Mouse (Mus musculus): ENCODE data around the gene Manba.

The Manba gene

DNA sequence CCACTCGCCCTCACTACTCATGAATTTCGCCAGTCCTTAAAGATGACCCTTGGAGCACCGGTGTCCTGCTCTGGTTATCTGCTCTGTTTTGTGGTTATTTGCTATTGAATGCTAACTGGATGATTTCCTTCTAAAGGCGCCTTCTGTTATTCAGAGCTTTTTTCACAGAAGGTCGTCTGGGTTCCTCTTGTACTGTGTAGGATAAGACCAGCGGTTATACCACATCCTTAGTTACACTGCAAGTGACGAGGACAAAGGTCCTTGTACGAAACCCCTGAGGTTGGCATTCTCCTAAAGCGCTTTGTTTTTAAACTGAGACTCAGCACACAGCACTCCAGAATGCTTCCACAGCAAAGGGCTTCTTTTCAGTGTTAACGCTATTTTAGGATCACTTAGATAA, 117.3 kb downstream of the Manba start:
- in situ Hi-C loops (cut with MboI; ENCODE audit: low pct_unique_long_range_greater_than_20kb in 1 of 2, low sequenced_read_pairs in 2 of 2, unreplicated experiment in 1 of 2) = no loop called here

DNA sequence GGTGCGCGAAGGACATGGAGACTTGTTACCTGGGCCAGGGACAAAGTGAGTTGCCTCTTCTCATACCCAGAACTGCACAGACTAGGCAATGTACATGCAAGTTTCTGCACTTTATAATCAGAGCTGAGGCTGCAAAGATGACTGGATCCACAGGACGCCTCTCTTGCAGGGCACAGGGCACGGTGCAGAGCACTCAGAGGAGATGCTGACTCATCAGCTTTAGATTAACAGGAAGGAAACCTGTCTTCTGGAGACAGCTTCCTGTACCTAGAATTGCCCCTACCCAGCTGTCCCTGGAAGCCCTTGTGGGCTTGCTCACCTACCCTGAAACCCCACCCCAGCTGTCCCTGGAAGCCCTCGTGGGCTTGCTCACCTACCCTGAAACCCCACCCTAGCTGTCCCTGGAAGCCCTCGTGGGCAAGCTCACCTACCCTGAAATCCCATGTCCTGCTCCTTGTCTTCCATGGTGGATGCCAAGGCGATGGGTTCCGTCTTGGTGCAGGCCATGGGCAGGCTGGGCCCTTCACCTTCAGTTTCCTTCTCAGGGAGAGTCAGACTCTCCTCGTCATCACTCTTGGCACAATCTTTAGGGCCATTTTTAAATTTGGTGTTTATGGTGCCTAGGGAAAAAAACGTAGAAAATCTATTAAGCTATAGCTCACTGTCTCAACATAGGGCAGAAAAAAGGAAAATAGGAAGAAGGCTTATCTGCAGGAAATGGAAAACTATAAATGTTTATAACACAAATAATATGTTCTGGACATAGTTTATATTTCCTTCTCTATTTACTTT, 119.4 kb downstream of the Manba start:
- in situ Hi-C loops (cut with MboI; ENCODE audit: low pct_unique_long_range_greater_than_20kb in 1 of 2, low sequenced_read_pairs in 2 of 2, unreplicated experiment in 1 of 2) = no loop called here

DNA sequence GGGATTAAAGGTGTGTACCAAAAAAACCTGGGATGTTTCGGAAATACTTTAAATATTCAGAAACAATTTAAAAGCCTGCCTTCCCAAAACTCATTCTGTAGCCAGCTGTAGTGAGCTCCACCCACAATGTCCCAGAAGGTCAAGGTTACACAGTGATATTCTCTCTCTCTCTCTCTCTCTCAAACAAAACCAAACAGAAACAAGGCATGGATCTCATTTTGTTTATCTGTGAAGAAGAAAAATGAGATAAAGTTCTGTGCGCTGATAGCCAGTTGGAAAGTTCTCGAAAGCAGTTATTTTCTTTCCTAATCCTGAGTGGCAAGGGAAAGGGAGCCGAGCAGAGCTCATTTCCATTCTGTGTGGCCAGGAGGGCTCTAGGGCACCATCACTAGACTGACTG, 120.1 kb downstream of the Manba start:
- in situ Hi-C loops (cut with MboI; ENCODE audit: low pct_unique_long_range_greater_than_20kb in 1 of 2, low sequenced_read_pairs in 2 of 2, unreplicated experiment in 1 of 2) = no loop called here

DNA sequence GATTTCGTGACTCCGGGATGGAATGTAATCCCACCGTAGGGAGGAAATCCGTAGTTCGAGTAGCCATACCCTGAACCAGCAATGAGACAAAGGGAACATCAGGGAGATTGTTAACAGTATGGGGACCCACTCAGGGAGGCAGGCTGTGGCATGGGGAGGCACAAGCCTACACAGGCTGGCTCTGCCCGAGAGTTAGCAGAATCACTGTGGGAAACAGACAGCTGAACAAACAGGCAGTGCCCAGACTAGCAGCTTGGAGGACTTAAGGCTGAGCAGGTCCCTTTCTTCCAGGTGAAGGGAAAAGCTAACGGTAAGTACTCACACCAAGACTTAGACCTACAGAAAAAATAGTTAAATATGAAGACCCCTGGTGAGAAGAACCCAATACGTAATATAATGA, 121.2 kb downstream of the Manba start:
- in situ Hi-C loops (cut with MboI; ENCODE audit: low pct_unique_long_range_greater_than_20kb in 1 of 2, low sequenced_read_pairs in 2 of 2, unreplicated experiment in 1 of 2) = no loop called here

DNA sequence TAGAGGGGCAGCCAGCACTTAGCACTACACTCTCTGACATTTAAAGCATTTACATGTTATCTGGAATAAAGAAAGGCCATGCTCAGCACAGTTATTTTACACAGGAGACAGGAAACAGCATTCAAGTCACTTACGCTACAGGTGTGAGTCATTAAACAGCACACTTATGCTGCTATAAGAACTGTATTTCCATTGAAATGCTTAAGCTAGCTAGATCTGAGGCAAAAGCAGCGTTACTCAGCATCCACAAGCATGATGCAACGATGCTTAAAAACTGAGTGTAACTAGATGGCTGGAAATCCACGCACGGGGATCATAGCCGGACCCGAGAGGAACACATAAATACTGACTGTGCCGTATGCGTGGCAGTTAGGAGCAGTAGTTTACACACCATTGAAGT, 121.6 kb downstream of the Manba start:
- in situ Hi-C loops (cut with MboI; ENCODE audit: low pct_unique_long_range_greater_than_20kb in 1 of 2, low sequenced_read_pairs in 2 of 2, unreplicated experiment in 1 of 2) = no loop called here

DNA sequence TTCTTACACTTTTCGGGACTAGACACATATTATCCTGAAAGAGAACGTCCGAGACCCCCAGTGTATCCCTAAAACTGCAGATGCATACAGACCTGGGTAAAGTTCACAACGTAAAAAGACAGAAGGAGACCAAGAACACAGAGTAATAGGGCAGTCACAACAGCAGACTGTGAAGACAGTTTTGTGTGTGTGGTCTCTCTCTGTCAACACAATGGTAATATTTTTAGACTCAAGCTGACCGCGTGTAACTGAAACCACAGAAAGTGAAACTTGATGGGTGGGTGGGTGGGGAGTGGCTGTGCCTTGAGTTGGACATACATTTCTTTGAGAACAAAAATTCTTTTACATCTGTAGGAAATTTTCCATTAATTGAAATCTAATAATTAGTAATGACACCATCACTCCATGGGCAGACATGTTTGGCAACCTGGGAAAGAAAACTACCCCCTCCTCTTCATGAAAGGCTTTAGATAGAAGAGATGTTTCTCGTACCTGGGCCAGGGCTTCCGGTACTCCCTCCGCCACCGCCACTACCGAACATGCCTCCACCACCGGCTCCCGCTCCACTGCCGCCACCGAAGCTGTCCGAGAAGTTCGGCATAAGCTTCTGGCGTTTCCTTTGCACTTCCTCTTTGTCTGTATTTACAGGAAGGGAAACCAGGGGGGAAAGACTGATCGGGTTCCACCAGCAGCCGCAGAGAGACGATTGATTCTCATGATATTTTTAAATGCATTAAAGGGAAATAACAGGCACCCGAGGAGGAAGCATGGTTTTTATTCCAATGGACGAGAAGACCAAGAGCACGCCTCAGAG, 122.5 kb downstream of the Manba start:
- in situ Hi-C loops (cut with MboI; ENCODE audit: low pct_unique_long_range_greater_than_20kb in 1 of 2, low sequenced_read_pairs in 2 of 2, unreplicated experiment in 1 of 2) = no loop called here

DNA sequence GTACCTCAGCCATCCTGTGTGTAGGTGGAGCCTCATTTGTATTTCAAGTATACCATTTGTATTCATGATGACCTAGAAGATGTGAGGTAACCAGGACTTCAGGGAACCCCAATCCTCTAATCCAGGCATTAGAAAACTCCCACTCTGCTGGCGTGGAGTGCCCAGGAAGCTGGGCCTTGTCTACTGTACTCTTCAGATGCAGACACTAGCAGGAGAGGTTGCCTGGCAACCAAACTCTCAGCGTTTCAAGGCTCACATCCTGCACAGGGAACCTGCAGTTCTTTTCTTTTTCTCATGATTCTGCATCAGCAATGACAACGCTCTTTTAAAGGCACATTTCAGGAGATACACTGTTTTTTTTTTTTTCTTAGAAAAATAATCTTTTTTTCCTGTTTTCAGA, 124.8 kb downstream of the Manba start:
- in situ Hi-C loops (cut with MboI; ENCODE audit: low pct_unique_long_range_greater_than_20kb in 1 of 2, low sequenced_read_pairs in 2 of 2, unreplicated experiment in 1 of 2) = no loop called here

DNA sequence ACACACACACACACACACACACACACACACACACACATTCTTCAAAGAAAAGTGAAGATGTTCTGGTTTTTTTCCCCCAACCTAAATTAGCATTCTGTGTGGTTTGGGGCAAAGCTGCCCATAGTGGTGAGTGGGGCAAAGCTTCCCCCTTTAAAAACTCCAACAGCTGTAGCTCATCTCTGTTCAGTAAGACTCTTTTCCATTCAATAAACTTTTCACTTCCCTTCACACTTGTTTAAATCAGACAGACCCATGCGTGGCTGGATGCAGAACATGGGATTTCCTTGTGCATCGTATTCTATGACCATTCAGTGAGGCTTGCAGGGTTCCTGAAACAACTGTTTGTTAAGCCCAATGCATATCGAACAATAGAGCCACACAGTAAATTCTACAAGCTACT, 129.0 kb downstream of the Manba start:
- in situ Hi-C loops (cut with MboI; ENCODE audit: low pct_unique_long_range_greater_than_20kb in 1 of 2, low sequenced_read_pairs in 2 of 2, unreplicated experiment in 1 of 2) = no loop called here

DNA sequence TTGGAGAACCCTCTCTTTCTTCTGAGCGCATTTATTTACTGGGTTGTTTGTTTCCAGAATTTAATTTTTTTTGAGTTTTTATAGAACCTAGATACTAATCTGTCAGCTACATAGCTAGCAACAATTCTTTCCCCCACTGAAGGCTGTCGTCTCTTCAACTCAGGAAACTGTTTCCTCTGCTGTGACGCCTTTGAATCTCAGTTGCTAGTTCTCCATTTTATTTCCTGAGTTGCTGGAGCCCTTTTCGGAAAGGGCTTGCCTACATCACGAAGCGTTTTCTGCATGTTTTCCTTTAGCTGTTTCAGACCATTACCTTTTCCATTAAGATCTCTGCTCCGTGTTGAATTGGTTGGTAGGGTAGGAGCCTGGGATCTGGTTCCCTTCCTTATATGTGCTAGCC, 131.3 kb downstream of the Manba start:
- in situ Hi-C loops (cut with MboI; ENCODE audit: low pct_unique_long_range_greater_than_20kb in 1 of 2, low sequenced_read_pairs in 2 of 2, unreplicated experiment in 1 of 2) = no loop called here

Data from mouse embryonic stem cell (cell line).